Mouse (Mus musculus) myocyte (in vitro differentiated cells): ENCODE measurements around the gene Ptpn13.

ENCODE experiments used
- MAX ChIP-seq: IDR thresholded peaks from one replicate; pipeline ENCODE4 v1.6.1; 2011; ENCODE audit warnings: low read depth, mild to moderate bottlenecking, control low read depth
- MYOD1 ChIP-seq, 3 experiments: IDR thresholded peaks; one replicate each; pipeline ENCODE4 v1.6.1; 2011; ENCODE audit warnings: control low read depth in 2 of 3, low read depth in 2 of 3, mild to moderate bottlenecking in 2 of 3, moderate library complexity in 1 of 3; ENCODE audit not compliant: insufficient read length in 2 of 3, control insufficient read depth in 1 of 3
- POLR2A ChIP-seq: IDR thresholded peaks from one replicate; pipeline ENCODE4 v1.6.1; 2011; ENCODE audit warnings: low read depth, mild to moderate bottlenecking, control low read depth, moderate library complexity; ENCODE audit not compliant: insufficient read length
- POLR2AphosphoS2 ChIP-seq: IDR thresholded peaks from one replicate; pipeline ENCODE4 v1.6.1; 2011; ENCODE audit warnings: low read depth, control low read depth; ENCODE audit not compliant: insufficient read length
- REST ChIP-seq: IDR thresholded peaks from one replicate; pipeline ENCODE4 v1.6.1; 2011; ENCODE audit warnings: mild to moderate bottlenecking, control low read depth, moderate library complexity; ENCODE audit not compliant: insufficient read depth, insufficient read length
- TCF12 ChIP-seq: IDR thresholded peaks from one replicate; pipeline ENCODE4 v1.6.1; 2011; ENCODE audit warnings: mild to moderate bottlenecking, control low read depth; ENCODE audit not compliant: poor library complexity, insufficient read depth, severe bottlenecking
- USF1 ChIP-seq: IDR thresholded peaks from one replicate; pipeline ENCODE4 v1.6.1; 2011; ENCODE audit warnings: low read depth, mild to moderate bottlenecking, control low read depth, moderate library complexity

DNA sequence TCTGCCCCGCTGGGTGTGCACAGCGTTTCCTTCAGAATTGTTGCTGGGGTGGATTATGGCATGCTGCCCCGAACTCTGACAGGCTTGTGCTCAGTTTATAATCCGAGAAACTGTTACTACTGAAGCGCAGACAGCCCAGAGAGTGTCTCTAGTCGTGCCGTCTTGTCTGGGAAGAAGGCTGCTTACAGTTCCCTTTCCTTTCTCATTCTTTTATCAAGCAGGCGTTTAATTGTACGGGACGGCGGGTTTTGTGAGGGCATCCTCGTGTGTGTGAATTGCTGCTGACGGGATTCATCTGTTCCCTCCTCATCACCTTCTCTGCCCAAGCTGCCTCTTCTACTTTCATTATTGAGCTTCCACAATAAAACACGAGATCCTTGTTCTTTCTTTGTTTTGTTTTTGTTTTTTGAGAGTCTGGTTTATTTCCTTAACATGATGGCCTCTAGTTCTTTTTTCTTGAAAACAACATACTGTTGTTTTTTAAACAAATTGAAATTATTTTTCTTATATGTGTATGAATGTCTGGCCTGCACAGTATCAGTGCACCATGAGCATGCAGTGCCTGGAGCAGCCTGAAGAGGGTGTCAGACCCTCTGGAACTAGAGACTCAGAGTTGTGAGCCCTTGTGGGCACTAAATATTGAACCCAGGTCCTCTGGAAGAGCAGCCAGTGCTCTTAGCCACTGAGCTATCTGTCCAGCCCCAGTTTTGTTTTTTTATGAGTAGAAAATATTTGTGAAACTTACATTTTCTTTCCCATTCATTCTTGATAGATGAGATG is 28.6 kb downstream of the Ptpn13 start:
- TF ChIP-seq MAX, result no peak
- TF ChIP-seq USF1, result no peak
- no peak for TF ChIP-seq REST
- no peak for TF ChIP-seq POLR2A
- TF ChIP-seq MYOD1 (IDR thresholded peaks at IDR 0.05; ENCODE audit: control insufficient read depth in 1 of 3, insufficient read length in 2 of 3, low read depth in 2 of 3), result no peak
- TF ChIP-seq TCF12, result no peak
- no peak for TF ChIP-seq POLR2AphosphoS2
